ENCODE assay signal across 9 mouse cellular contexts in the genomic region with DNA sequence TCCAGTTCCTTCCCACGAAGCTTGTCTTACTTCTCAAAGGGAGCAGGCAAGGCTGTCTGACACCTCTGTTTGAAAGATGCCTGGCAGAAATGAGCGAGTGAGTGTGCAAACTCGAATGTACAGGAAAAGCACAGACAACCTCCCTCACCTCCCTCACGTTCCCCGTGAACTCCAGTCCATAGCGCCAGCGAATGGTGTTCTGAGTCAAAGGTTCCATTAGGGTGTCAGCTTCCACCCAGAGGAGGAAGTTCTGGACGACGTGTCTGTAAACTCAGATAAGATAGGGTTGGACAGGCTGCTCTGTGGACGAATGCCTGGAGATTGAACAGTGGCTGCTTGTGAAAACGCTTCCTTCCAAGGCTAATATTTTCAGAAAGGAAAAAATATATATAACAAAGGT. TPM values are rescaled to one million over a fixed set of nuclear protein-coding genes. Genes with fewer than 3 reads are reported as not detected.
DNase-seq lines count a peak whose midpoint lies in the region; ATAC-seq lines count a peak whose summit lies in the region.
"Had no signal": no experiment of that assay in that cellular context is flagged by ENCODE, and none has a peak within 500 bp of the region (broad histone marks: within the 10 kb centered on the region; RNA-seq: fewer than 3 reads in every experiment).

No protein-coding gene starts in this region.

- no peaks in the 10 kb centered on the region for H3K9me3 ChIP-seq in lung, embryonic 15.5 days

- intact Hi-C loops in heart, postnatal 25 days (cut with DNase I) = no loop called here
- intact Hi-C loops in left cerebral cortex, postnatal 36 days (cut with DNase I) = no loop called here

- peak overlapping the region; percentile 86 for H3K27ac ChIP-seq in lung, embryonic 15.5 days

- H3K4me1 ChIP-seq in lung, embryonic 15.5 days = peaks cover 41% of the 10 kb centered on the region

- no peaks in the 10 kb centered on the region for H3K36me3 ChIP-seq in lung, embryonic 15.5 days

- no peak overlapping the region for H3K4me3 ChIP-seq in lung, embryonic 15.5 days
- H3K4me3 ChIP-seq: myocyte had no signal

- ATAC-seq in lung, embryonic 15.5 days (ENCODE audit: borderline replicate concordance, extremely low read depth, low FRiP score, low TSS enrichment) = peak; percentile 74; the same call in 1 of the 2 replicates

- 1% methylated on average over 11 of the region's 11 CpGs for WGBS in lung, embryonic 15.5 days

- peaks cover 14% of the 10 kb centered on the region; the same call in 1 of the 2 replicates for H3K27me3 ChIP-seq in lung, embryonic 15.5 days

- DNase-seq in 416B (ENCODE audit: low read depth) = peak; percentile 96
- peak; percentile 63 for DNase-seq in c-Kit-positive CD71-negative TER-119-negative erythroid progenitor cells, embryonic 14.5 days (ENCODE audit: low read depth)
- peak; percentile 43 for DNase-seq in heart, postnatal 25 days (ENCODE audit: low spot score)
- DNase-seq in frontal cortex, postnatal 25 days (ENCODE audit: low spot score in 2 of 2) = no peak
- no peak for DNase-seq in left cerebral cortex, postnatal 36 days (ENCODE audit: low spot score in 2 of 2)
- no peak for DNase-seq in frontal cortex, postnatal 14 days (ENCODE audit: low spot score in 2 of 2)
- DNase-seq in layer of hippocampus, postnatal 25 days (ENCODE audit: extremely low spot score in 1 of 2, low spot score in 1 of 2) = no peak

- no peak overlapping the region for H3K4me2 ChIP-seq in lung, embryonic 15.5 days

- H3K9ac ChIP-seq in lung, embryonic 15.5 days = no peak overlapping the region

RNA-seq across cellular contexts. Expression of gene Pofut2, which starts 37.9 kb away (rescaled TPM):
- total RNA-seq in heart, postnatal 25 days (2021) = 10 to 100 TPM; 39.9 to 45.1 TPM
- 128 and 139 TPM in 2 replicates for polyA plus RNA-seq in lung, embryonic 15.5 days (2015; fragmentation: Nextera tagmentation; extraction: Ambion mirVana)
- 10 to 100 TPM; 32.6 to 33.0 TPM for total RNA-seq in left cerebral cortex, postnatal 36 days (2021)
- total RNA-seq in layer of hippocampus, postnatal 25 days (2021) = 10 to 100 TPM; 29.9 to 31.9 TPM

RNA-seq across cellular contexts. Expression of gene Col18a1, which starts 54.8 kb away (rescaled TPM):
- total RNA-seq in heart, postnatal 25 days (2021) = 10 to 100 TPM; 13.0 to 15.3 TPM
- 263 and 283 TPM in 2 replicates for polyA plus RNA-seq in lung, embryonic 15.5 days (2015; fragmentation: Nextera tagmentation; extraction: Ambion mirVana)
- total RNA-seq in left cerebral cortex, postnatal 36 days (2021) = 1 to 10 TPM; 3.3 to 4.3 TPM
- 1 to 10 TPM; 3.3 to 3.8 TPM for total RNA-seq in layer of hippocampus, postnatal 25 days (2021)

Comparison
In these comparisons a context has a peak if more than half of its experiments do, and no peak if none do; other contexts are left out.
1. DNase-seq: peak in 416B (single experiment), c-Kit-positive CD71-negative TER-119-negative erythroid progenitor cells, embryonic 14.5 days (single experiment) and heart, postnatal 25 days (single experiment); none in frontal cortex, postnatal 25 days (0 of 2), left cerebral cortex, postnatal 36 days (0 of 2), frontal cortex, postnatal 14 days (0 of 2) and layer of hippocampus, postnatal 25 days (0 of 2).